Mouse (Mus musculus) hindbrain, embryonic 14.5 days (tissue): ENCODE measurements at regions not wholly inside any gene's neighbourhood (a gene's known extent, or its start where the extent isn't known, plus 50 kb on each side); places are given as distances from the start of the nearest gene placed in this dataset.
"Not testable (repeated sequence)": the region's sequence is repeated elsewhere in the genome, so short reads cannot be mapped to it uniquely, and the experiment has no call there.

ENCODE experiments used
- ATAC-seq: fragments of 200-750 bp; cut with Nextera tagmentation; 2 replicates; pipeline ENCODE4 v1.8.0; 2017; ENCODE audit warnings: moderate number of reproducible peaks, mild to moderate bottlenecking, moderate TSS enrichment, moderate library complexity; ENCODE audit not compliant: low FRiP score
- DNase-seq: peaks from one replicate; pipeline ENCODE4 v3.0.0-alpha.2; 2015; ENCODE audit warnings: low spot score
- H3K27ac ChIP-seq: fragments of 300-500 bp; sonication (generic); 2 replicates; pipeline ENCODE4 v1.5.1; 2014; ENCODE audit warnings: mild to moderate bottlenecking, moderate library complexity
- H3K27me3 ChIP-seq: fragments of 300-500 bp; sonication (generic); 2 replicates; pipeline ENCODE4 v1.6.1; 2014; ENCODE audit warnings: mild to moderate bottlenecking, low read length, mixed read lengths; ENCODE audit not compliant: control insufficient read depth, insufficient read depth
- H3K36me3 ChIP-seq: fragments of 300-500 bp; sonication (generic); replicated peaks from 2 replicates; pipeline ENCODE4 v1.6.1; 2014; ENCODE audit not compliant: control insufficient read depth, insufficient read depth
- H3K4me1 ChIP-seq: fragments of 300-500 bp; sonication (generic); replicated peaks from 2 replicates; pipeline ENCODE4 v1.6.1; 2014; ENCODE audit warnings: antibody characterized with exemption, low read length, mixed read lengths; ENCODE audit not compliant: control insufficient read depth, insufficient read depth
- H3K4me2 ChIP-seq: fragments of 300-500 bp; sonication (generic); replicated peaks from 2 replicates; pipeline ENCODE4 v1.6.1; 2014; ENCODE audit warnings: mild to moderate bottlenecking, moderate library complexity
- H3K4me3 ChIP-seq: fragments of 300-500 bp; sonication (generic); replicated peaks from 2 replicates; pipeline ENCODE4 v1.5.1; 2014; ENCODE audit warnings: mild to moderate bottlenecking, low read length
- H3K9ac ChIP-seq: fragments of 300-500 bp; sonication (generic); 2 replicates; pipeline ENCODE4 v1.6.1; 2014
- H3K9me3 ChIP-seq: fragments of 300-500 bp; sonication (generic); 2 replicates; pipeline ENCODE4 v1.6.1; 2016; ENCODE audit warnings: low read length; ENCODE audit not compliant: control insufficient read depth
- WGBS: fragments of 180-500 bp; shearing (Covaris S2); extraction: QIAGEN DNeasy Blood & Tissue Kit; methylation state at CpG from one replicate; pipeline ENCODE4 v1.1.7; 2014; 5-methylcytosine and 5-hydroxymethylcytosine counted together

DNA sequence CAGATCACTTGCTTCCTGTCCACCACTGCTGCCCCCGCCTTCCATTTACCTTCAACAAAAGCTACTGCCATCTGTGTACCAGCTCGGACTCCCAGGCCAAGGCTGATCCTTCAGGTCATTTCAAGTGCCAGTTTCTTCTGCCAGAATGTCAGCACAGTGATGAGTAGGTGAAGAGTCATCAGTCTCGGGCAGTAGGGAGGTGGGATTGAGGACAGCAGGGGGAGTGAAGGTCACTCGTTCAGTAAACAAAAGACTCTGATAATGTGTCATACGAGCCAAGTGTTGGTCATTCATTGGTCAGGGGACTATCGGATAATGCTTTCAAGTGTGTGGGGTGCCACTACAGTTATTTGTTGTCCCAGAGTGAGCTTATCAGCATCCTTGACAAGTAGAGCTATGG, 536.3 kb downstream of the Plxdc2 start:
- DNase-seq, H3K9ac ChIP-seq, H3K9me3 ChIP-seq, ATAC-seq, H3K27ac ChIP-seq, H3K27me3 ChIP-seq, H3K36me3 ChIP-seq, H3K4me2 ChIP-seq, H3K4me3 ChIP-seq, H3K4me1 ChIP-seq: not testable (repeated sequence)
- WGBS = 79% methylated on average over 6 of the region's 6 CpGs

DNA sequence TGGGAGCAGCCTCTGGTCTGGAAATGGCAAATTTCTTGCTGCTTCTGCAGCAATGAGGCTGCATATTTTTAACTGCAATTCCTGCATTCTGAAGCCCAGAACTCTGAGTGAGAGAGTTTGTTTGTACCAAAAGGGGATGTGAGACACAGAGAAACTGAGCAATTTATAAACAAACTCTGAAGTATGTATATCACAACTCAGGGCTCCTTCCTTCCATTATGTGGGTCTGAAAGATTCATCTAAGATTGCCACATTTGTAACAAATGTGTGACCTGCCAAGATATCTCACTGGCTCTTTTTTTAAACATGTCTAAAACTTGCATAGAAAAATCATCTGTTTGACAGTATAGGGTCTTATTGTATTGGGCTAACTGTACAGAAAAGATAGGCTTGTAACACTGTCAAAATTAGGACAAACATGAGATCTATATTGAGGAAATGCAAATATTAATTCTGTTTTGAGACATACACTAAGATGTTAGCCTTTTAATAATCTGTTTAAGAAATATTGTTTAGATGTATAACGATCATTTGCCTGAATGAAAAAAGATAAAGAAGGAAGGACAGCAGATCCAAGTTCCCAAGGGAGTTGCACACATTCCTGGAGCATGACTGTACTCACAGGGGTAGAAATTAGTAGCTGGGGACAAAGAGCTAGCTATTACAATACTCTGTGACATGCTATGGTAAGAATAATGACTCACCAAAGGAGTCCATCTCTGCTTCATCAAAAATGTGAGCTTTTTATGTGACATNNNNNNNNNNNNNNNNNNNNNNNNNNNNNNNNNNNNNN, 553.3 kb downstream of the Plxdc2 start:
- Histone ChIP-seq H3K4me1 (no peaks in the 10 kb centered on the region), H3K4me3 (no peak overlapping the region), H3K36me3 (no peaks in the 10 kb centered on the region), H3K9me3 (no peaks in the 10 kb centered on the region), H3K9ac (no peak overlapping the region), H3K27me3 (no peaks in the 10 kb centered on the region), H3K27ac (no peak overlapping the region), H3K4me2 (no peak overlapping the region)
- WGBS = 72% methylated on average over 1 of the region's 1 CpGs
- DNase-seq (no peak), ATAC-seq (no peak)

DNA sequence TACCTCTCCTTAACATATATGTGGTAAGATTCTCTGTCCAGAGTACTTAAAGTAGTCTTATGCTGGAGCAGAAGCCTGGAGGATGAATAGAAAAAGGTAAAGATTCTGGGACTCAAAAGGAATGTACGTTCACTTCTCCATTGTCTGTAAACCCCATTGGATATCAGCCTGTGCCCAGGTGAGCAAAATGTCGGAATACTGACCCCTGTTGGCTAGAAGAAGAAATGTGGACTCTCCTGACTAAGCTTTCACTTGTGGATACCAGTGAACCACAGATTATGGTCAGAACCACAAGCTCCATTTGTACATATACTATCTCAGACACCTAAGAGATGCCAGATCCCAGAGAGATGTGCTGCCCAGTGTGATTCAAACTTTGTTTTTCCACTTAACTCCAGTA, 558.5 kb downstream of the Plxdc2 start:
- Histone ChIP-seq H3K4me2 (no peak overlapping the region), H3K4me3 (no peak overlapping the region), H3K4me1 (no peaks in the 10 kb centered on the region), H3K27me3 (no peaks in the 10 kb centered on the region), H3K9ac (no peak overlapping the region), H3K27ac (no peak overlapping the region), H3K36me3 (no peaks in the 10 kb centered on the region), H3K9me3 (no peaks in the 10 kb centered on the region)
- no peak for DNase-seq
- WGBS = 31% methylated on average over 2 of the region's 2 CpGs
- no peak for ATAC-seq

DNA sequence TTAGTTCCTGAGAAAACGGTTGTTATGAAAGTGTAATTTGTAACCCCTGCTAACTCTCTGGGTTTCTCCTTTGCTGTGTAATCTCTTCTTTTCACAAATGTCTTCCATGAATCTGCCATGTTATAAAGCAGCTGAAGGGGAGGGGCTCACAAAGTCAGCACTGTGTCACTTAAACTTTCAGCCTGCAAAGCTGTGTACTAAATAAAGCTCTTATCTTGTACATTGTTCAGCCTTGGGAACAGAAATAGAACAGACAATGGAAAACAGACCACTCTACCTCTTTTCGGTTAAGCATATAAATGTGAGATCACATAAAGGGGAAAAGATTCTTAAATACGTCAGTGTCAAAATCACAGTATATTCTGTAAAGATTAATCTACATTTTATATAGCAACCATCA, 573.9 kb downstream of the Plxdc2 start:
- no peak for ATAC-seq
- Histone ChIP-seq H3K9ac (no peak overlapping the region), H3K9me3 (no peaks in the 10 kb centered on the region), H3K4me2 (no peak overlapping the region), H3K27me3 (no peaks in the 10 kb centered on the region), H3K4me1 (no peaks in the 10 kb centered on the region), H3K27ac (no peak overlapping the region), H3K4me3 (no peak overlapping the region), H3K36me3 (no peaks in the 10 kb centered on the region)
- 84% methylated on average over 3 of the region's 3 CpGs for WGBS
- no peak for DNase-seq

DNA sequence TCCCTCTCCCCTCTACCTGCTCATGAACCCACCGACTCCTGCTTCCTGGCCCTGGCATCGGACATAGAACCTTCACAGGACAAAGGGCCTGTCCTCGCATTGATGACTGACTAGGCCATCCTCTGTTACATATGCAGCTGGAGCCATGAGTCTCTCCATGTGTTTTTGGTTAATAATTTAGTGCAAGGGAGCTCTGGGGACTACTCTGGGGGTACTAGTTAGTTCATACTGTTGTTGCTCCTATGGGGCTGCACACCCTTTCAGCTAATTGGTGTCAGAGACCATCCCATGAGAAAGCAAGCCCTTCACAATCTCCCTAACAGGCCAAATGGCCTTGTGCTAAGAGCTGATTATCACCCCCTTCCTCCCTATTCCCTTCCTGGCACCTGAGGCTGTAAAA, 603.3 kb downstream of the Plxdc2 start:
- ATAC-seq = no peak
- WGBS = 87% methylated on average over 3 of the region's 3 CpGs
- no peak for DNase-seq

DNA sequence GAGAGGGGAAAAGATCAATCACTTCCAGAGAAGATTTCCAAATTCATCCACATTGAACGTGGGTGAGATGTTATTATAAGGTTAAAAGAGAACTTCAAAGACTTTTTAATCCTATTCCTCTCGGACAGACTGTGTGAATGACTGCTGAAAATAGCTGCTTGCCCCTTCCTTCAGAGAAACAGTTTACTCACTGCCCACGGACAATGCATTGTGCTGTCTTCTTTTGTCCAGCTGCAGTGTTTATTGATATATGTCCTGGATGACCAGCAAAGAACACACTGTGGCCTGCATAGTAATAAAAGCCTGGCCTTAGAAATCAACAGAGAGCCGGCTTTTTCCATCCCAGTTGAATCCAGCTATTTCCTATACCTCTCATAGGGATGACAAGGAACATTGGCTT, 621.3 kb downstream of the Plxdc2 start:
- 4% methylated on average over 4 of the region's 4 CpGs for WGBS
- H3K27me3 ChIP-seq = no peaks in the 10 kb centered on the region
- H3K9ac ChIP-seq = no peak overlapping the region
- no peak for ATAC-seq
- H3K27ac ChIP-seq = no peak overlapping the region
- DNase-seq = no peak
- H3K4me2 ChIP-seq = no peak overlapping the region
- no peaks in the 10 kb centered on the region for H3K9me3 ChIP-seq
- H3K4me1 ChIP-seq = no peaks in the 10 kb centered on the region
- H3K36me3 ChIP-seq = no peaks in the 10 kb centered on the region
- no peak overlapping the region for H3K4me3 ChIP-seq

More for the DNA sequence above, 603.3 kb downstream of the Plxdc2 start:
- Histone ChIP-seq H3K27me3 (no peaks in the 10 kb centered on the region), H3K4me2 (no peak overlapping the region), H3K36me3 (no peaks in the 10 kb centered on the region), H3K9ac (no peak overlapping the region), H3K27ac (no peak overlapping the region), H3K4me3 (no peak overlapping the region), H3K4me1 (no peaks in the 10 kb centered on the region), H3K9me3 (no peaks in the 10 kb centered on the region)

DNA sequence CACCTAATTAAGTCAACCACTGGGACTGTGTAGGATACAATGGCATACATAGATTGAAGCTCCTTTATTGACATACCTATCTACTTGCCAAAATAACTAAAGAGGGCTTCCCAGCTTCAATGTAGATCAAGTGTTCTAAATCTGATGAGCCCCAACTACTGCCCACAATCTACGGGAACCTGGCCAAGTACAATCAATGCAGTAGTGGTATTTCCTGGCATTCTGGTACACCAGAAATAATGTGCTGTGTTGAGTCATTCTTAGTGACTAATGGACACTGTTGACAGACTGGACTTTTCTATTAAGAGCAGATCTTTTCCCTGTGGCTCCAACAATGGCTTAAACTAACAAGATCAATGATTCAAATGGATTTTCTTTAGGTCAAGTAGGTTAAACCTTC, 626.7 kb downstream of the Plxdc2 start:
- DNase-seq (no peak), ATAC-seq (no peak)
- no peak overlapping the region for H3K27ac ChIP-seq
- H3K9ac ChIP-seq = no peak overlapping the region
- H3K9me3 ChIP-seq = no peaks in the 10 kb centered on the region
- H3K4me2 ChIP-seq = no peak overlapping the region
- 95% methylated on average over 1 of the region's 1 CpGs for WGBS
- H3K4me3 ChIP-seq = no peak overlapping the region
- H3K4me1 ChIP-seq = no peaks in the 10 kb centered on the region
- no peaks in the 10 kb centered on the region for H3K27me3 ChIP-seq
- no peaks in the 10 kb centered on the region for H3K36me3 ChIP-seq

DNA sequence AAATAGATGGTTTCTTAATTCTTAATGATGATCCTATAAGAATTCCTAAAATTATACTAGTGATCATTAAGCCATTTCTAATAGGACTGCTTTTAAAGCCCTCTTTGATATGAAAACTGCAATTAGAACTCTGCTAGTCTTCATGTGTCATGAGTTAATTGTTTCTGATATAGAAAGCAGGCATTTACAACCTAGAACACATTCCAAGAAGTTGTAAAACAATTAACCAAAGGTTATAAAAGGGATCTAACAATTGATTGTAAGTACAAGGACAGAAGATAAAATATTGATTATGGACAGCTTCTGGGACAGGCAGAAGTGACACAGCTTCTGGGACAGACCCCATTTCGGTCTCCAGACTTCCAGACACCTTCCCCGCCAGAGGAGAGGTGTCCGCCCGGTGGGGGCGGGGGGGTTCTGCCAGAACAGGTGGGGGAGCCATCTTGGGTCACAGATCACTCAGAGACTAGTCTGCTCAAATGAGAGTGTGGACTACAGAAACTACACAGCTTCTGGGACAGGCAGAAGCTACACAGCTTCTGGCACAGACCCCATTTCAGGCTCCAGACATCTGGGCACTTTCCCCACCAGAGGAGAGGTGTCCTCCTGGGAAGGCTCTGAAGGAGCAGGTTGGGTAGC, 627.6 kb downstream of the Plxdc2 start:
- no peaks in the 10 kb centered on the region for H3K9me3 ChIP-seq
- H3K4me2 ChIP-seq = no peak overlapping the region
- DNase-seq (no peak), ATAC-seq (no peak)
- H3K4me3 ChIP-seq = no peak overlapping the region
- no peaks in the 10 kb centered on the region for H3K27me3 ChIP-seq
- H3K4me1 ChIP-seq = no peaks in the 10 kb centered on the region
- H3K9ac ChIP-seq = no peak overlapping the region
- H3K36me3 ChIP-seq = no peaks in the 10 kb centered on the region
- no peak overlapping the region for H3K27ac ChIP-seq
- 94% methylated on average over 5 of the region's 5 CpGs for WGBS
